15 mouse cellular contexts compared by ENCODE assay signal in genomic region chr3:52396121-52396731, GRCm38 (mm10).
A peak's percentile ranks its signal among the peaks of the same experiment; 100 is the strongest.
DNase-seq lines count a peak whose midpoint lies in the region; ATAC-seq and TF ChIP-seq lines count a peak whose summit lies in the region.
"Had no signal": no experiment of that assay in that cellular context is flagged by ENCODE, and none has a peak within 500 bp of the region (broad histone marks: within the 10 kb centered on the region; RNA-seq: fewer than 3 reads in every experiment).

No protein-coding gene starts in this region.

- peak overlapping the region; percentile 82 for H3K27ac ChIP-seq in small intestine, adult 2 months (ENCODE audit: insufficient read depth, low read depth, low read length)
- H3K27ac ChIP-seq in hindbrain, postnatal 0 days: no peak overlapping the region
- no peak overlapping the region for H3K27ac ChIP-seq in gastrocnemius, adult 2 months
- H3K27ac ChIP-seq: embryonic facial prominence, embryonic 12.5 days; hindbrain, embryonic 15.5 days; kidney, postnatal 0 days; liver, embryonic 13.5 days; macrophage had no signal

- intact Hi-C loops in gastrocnemius, adult 2 months (cut with DNase I): no loop called here

- peak; percentile 81 for DNase-seq in CD4-positive, CD25-positive, alpha-beta regulatory T cell, adult 2 months (ENCODE audit: low read depth, low spot score)
- peak; percentile 89 for DNase-seq in T-cell, adult 2 months (ENCODE audit: low spot score)
- DNase-seq in thymus, postnatal 10 days (ENCODE audit: low spot score in 2 of 2): peak; percentile 64 to 78
- DNase-seq in hindbrain, postnatal 0 days (ENCODE audit: low spot score): no peak
- no peak for DNase-seq in gastrocnemius, adult 2 months
- no peak for DNase-seq in left cerebral cortex, adult 8-10 months (ENCODE audit: low spot score in 2 of 2)
- DNase-seq: heart, postnatal 10 days; layer of hippocampus, adult 9-11 months; liver, embryonic 13.5 days; right cerebral cortex, postnatal 4 days had no signal

- no peaks in the 10 kb centered on the region for H3K27me3 ChIP-seq in small intestine, adult 2 months (ENCODE audit: control insufficient read depth, insufficient read depth, low read length)
- no peaks in the 10 kb centered on the region for H3K27me3 ChIP-seq in hindbrain, postnatal 0 days (ENCODE audit: insufficient read depth, low read length)
- H3K27me3 ChIP-seq: embryonic facial prominence, embryonic 12.5 days; hindbrain, embryonic 15.5 days had no signal

- ATAC-seq in hindbrain, postnatal 0 days: no peak

- TF ChIP-seq CTCF in small intestine, adult 2 months (IDR thresholded peaks at IDR 0.05; ENCODE audit: extremely low read depth, insufficient read length, insufficient replicate concordance, low read depth, low read length): no peak
- no peak for TF ChIP-seq CTCF in hindbrain, postnatal 0 days (IDR thresholded peaks at IDR 0.05; ENCODE audit: low read depth)
- TF ChIP-seq CTCF in gastrocnemius, adult 2 months (IDR thresholded peaks at IDR 0.05): no peak

- H3K36me3 ChIP-seq in small intestine, adult 2 months (ENCODE audit: control insufficient read depth, insufficient read depth, low read length): no peaks in the 10 kb centered on the region
- H3K36me3 ChIP-seq in hindbrain, postnatal 0 days (ENCODE audit: insufficient read depth, low read length): no peaks in the 10 kb centered on the region
- H3K36me3 ChIP-seq: embryonic facial prominence, embryonic 12.5 days; hindbrain, embryonic 15.5 days; liver, embryonic 13.5 days had no signal

- no peak for TF ChIP-seq POLR2A in small intestine, adult 2 months (IDR thresholded peaks at IDR 0.05; ENCODE audit: low read depth, low read length)

- no peaks in the 10 kb centered on the region for H3K9me3 ChIP-seq in hindbrain, postnatal 0 days (ENCODE audit: low read length)
- H3K9me3 ChIP-seq: embryonic facial prominence, embryonic 12.5 days; hindbrain, embryonic 15.5 days; liver, embryonic 13.5 days had no signal

- no peak overlapping the region for H3K4me3 ChIP-seq in small intestine, adult 2 months (ENCODE audit: low read depth, low read length)
- no peak overlapping the region for H3K4me3 ChIP-seq in hindbrain, postnatal 0 days (ENCODE audit: low read length)
- no peak overlapping the region for H3K4me3 ChIP-seq in gastrocnemius, adult 2 months
- H3K4me3 ChIP-seq: embryonic facial prominence, embryonic 12.5 days; hindbrain, embryonic 15.5 days; liver, embryonic 13.5 days had no signal

- WGBS in small intestine, adult 2 months: 84% methylated on average over 13 of the region's 13 CpGs
- WGBS in hindbrain, postnatal 0 days: 87% methylated on average over 13 of the region's 13 CpGs

- H3K4me2 ChIP-seq in hindbrain, postnatal 0 days (ENCODE audit: low read depth, low read length): no peak overlapping the region
- H3K4me2 ChIP-seq: embryonic facial prominence, embryonic 12.5 days; hindbrain, embryonic 15.5 days; liver, embryonic 13.5 days had no signal

- no peak overlapping the region for H3K9ac ChIP-seq in hindbrain, postnatal 0 days (replicated peaks; ENCODE audit: low read length)
- H3K9ac ChIP-seq: embryonic facial prominence, embryonic 12.5 days; hindbrain, embryonic 15.5 days; liver, embryonic 13.5 days had no signal

- peaks cover 5% of the 10 kb centered on the region for H3K4me1 ChIP-seq in small intestine, adult 2 months (ENCODE audit: control insufficient read depth, insufficient read depth, insufficient read length, low read length)
- no peaks in the 10 kb centered on the region for H3K4me1 ChIP-seq in hindbrain, postnatal 0 days (ENCODE audit: insufficient read depth, low read length)

Comparison
In these comparisons a context has a peak if more than half of its experiments do, and no peak if none do; other contexts are left out.
1. DNase-seq: peak in CD4-positive, CD25-positive, alpha-beta regulatory T cell, adult 2 months (single experiment), T-cell, adult 2 months (single experiment) and thymus, postnatal 10 days (2 of 2); none in hindbrain, postnatal 0 days (single experiment), gastrocnemius, adult 2 months (single experiment) and left cerebral cortex, adult 8-10 months (0 of 2).